Mouse (Mus musculus): Measurements from ENCODE around the gene Lrrc20. TPM values are rescaled to one million over a fixed set of nuclear protein-coding genes. Genes with fewer than 3 reads are reported as not detected.
A peak's percentile ranks its signal among the peaks of the same experiment; 100 is the strongest.
"Not testable (repeated sequence)": the region's sequence is repeated elsewhere in the genome, so short reads cannot be mapped to it uniquely, and the experiment has no call there.

The Lrrc20 gene
- polyA plus RNA-seq, 1 experiment from 2014 or later = 5.6 TPM

GRCm38 (mm10) chr10:61448834-61449233 is 26.8 kb upstream of the Lrrc20 start:
- no peak overlapping the region for H3K4me3 ChIP-seq (replicated peaks)
- H3K4me2 ChIP-seq = no peak overlapping the region
- WGBS = 66% methylated on average over 3 of the region's 3 CpGs
- H3K9me3 ChIP-seq = no peaks in the 10 kb centered on the region
- no peaks in the 10 kb centered on the region for H3K27me3 ChIP-seq (replicated peaks)
- H3K36me3 ChIP-seq = peaks cover 9% of the 10 kb centered on the region
- no peak overlapping the region for H3K27ac ChIP-seq
- no peak for ATAC-seq (ENCODE audit: insufficient read depth, low FRiP score, low read depth)
- no peak overlapping the region for H3K9ac ChIP-seq
- H3K4me1 ChIP-seq = peaks cover 31% of the 10 kb centered on the region

- Histone ChIP-seq H3K4me2 (peak overlapping the region; percentile 68), H3K36me3 (peaks cover 9% of the 10 kb centered on the region), H3K9ac (peak overlapping the region; percentile 88), H3K4me1 (peaks cover 17% of the 10 kb centered on the region; the same call in 1 of the 2 replicates), H3K27ac (peak overlapping the region; percentile 86), H3K9me3 (no peaks in the 10 kb centered on the region), H3K4me3 (replicated peaks) (peak overlapping the region; percentile 100), H3K27me3 (replicated peaks) (no peaks in the 10 kb centered on the region)
- ATAC-seq (ENCODE audit: insufficient read depth, low FRiP score, low read depth) = 0 out of 2 replicates have a peak, but pooled peaks have one; percentile 4
- 2% methylated on average over 8 of the region's 8 CpGs for WGBS
These were observed 24.1 kb upstream of the Lrrc20 start for GRCm38 (mm10) chr10:61451463-61451930.

GRCm38 (mm10) chr10:61451931-61452617 is 23.5 kb upstream of the Lrrc20 start:
- Histone ChIP-seq H3K27me3 (replicated peaks) (no peaks in the 10 kb centered on the region), H3K9me3 (no peaks in the 10 kb centered on the region)
- under 1% methylated on average over 58 of the region's 62 CpGs for WGBS

GRCm38 (mm10) chr10:61452645-61453044 is 23.0 kb upstream of the Lrrc20 start, which contains the start of gene Eif4ebp2:
TSS of gene Eif4ebp2 (minus strand) at chr10:61452661.
- Histone ChIP-seq H3K27me3 (replicated peaks) (no peaks in the 10 kb centered on the region), H3K27ac (peak within 1 kb of the TSS; percentile 86), H3K9me3 (no peaks in the 10 kb centered on the region), H3K4me2 (peak within 1 kb of the TSS; percentile 68), H3K4me1 (peaks cover 17% of the 10 kb centered on the region; the same call in 1 of the 2 replicates), H3K4me3 (replicated peaks) (peak within 1 kb of the TSS; percentile 100), H3K9ac (peak within 1 kb of the TSS; percentile 88), H3K36me3 (peaks cover 7% of the 10 kb centered on the region)
- ATAC-seq (ENCODE audit: insufficient read depth, low FRiP score, low read depth) = peak; percentile 98
- WGBS = 1% methylated on average over 34 of the region's 36 CpGs

More at GRCm38 (mm10) chr10:61451931-61452617, 23.5 kb upstream of the Lrrc20 start:
- Histone ChIP-seq H3K36me3 (peaks cover 9% of the 10 kb centered on the region), H3K9ac (peak overlapping the region; percentile 88), H3K4me1 (peaks cover 17% of the 10 kb centered on the region; the same call in 1 of the 2 replicates), H3K27ac (peak overlapping the region; percentile 86), H3K4me3 (replicated peaks) (peak overlapping the region; percentile 100), H3K4me2 (peak overlapping the region; percentile 68)
- peak; percentile 16 for ATAC-seq (ENCODE audit: insufficient read depth, low FRiP score, low read depth)

- peaks cover 17% of the 10 kb centered on the region; the same call in 1 of the 2 replicates for H3K4me1 ChIP-seq
- ATAC-seq (ENCODE audit: insufficient read depth, low FRiP score, low read depth); H3K27me3 ChIP-seq (replicated peaks); H3K9ac ChIP-seq; H3K36me3 ChIP-seq; H3K4me2 ChIP-seq; H3K4me3 ChIP-seq (replicated peaks); H3K9me3 ChIP-seq; H3K27ac ChIP-seq: not testable (repeated sequence)
- WGBS = 72% methylated on average over 3 of the region's 3 CpGs
These were observed 22.4 kb upstream of the Lrrc20 start for GRCm38 (mm10) chr10:61453171-61453570.

GRCm38 (mm10) chr10:61457182-61457581 is 18.4 kb upstream of the Lrrc20 start:
- Histone ChIP-seq H3K9ac (no peak overlapping the region), H3K27ac (no peak overlapping the region), H3K27me3 (replicated peaks) (no peaks in the 10 kb centered on the region), H3K9me3 (no peaks in the 10 kb centered on the region), H3K4me2 (no peak overlapping the region), H3K36me3 (no peaks in the 10 kb centered on the region), H3K4me1 (no peaks in the 10 kb centered on the region), H3K4me3 (replicated peaks) (no peak overlapping the region)
- ATAC-seq (ENCODE audit: insufficient read depth, low FRiP score, low read depth) = no peak
- 69% methylated on average over 3 of the region's 3 CpGs for WGBS

GRCm38 (mm10) chr10:61465009-61465408 is 10.6 kb upstream of the Lrrc20 start:
- WGBS = 64% methylated on average over 4 of the region's 4 CpGs
- no peak overlapping the region for H3K9ac ChIP-seq
- no peak overlapping the region for H3K27ac ChIP-seq
- H3K36me3 ChIP-seq = no peaks in the 10 kb centered on the region
- no peak overlapping the region for H3K4me3 ChIP-seq (replicated peaks)
- H3K4me2 ChIP-seq = no peak overlapping the region
- H3K4me1 ChIP-seq = no peaks in the 10 kb centered on the region
- peak; percentile 72; the same call in 1 of the 2 replicates for ATAC-seq (ENCODE audit: insufficient read depth, low FRiP score, low read depth)
- H3K27me3 ChIP-seq (replicated peaks) = no peaks in the 10 kb centered on the region
- H3K9me3 ChIP-seq = no peaks in the 10 kb centered on the region

GRCm38 (mm10) chr10:61466242-61466641 is 9.4 kb upstream of the Lrrc20 start:
- no peaks in the 10 kb centered on the region for H3K9me3 ChIP-seq
- H3K4me2 ChIP-seq = no peak overlapping the region
- H3K36me3 ChIP-seq = no peaks in the 10 kb centered on the region
- no peak overlapping the region for H3K4me3 ChIP-seq (replicated peaks)
- H3K27me3 ChIP-seq (replicated peaks) = no peaks in the 10 kb centered on the region
- H3K4me1 ChIP-seq = no peaks in the 10 kb centered on the region
- ATAC-seq (ENCODE audit: insufficient read depth, low FRiP score, low read depth) = no peak
- H3K27ac ChIP-seq = no peak overlapping the region
- no peak overlapping the region for H3K9ac ChIP-seq
- WGBS = 69% methylated on average over 8 of the region's 8 CpGs

GRCm38 (mm10) chr10:61466873-61467272 is 8.7 kb upstream of the Lrrc20 start:
- no peak for ATAC-seq (ENCODE audit: insufficient read depth, low FRiP score, low read depth)
- Histone ChIP-seq H3K4me1 (no peaks in the 10 kb centered on the region), H3K9me3 (no peaks in the 10 kb centered on the region), H3K36me3 (no peaks in the 10 kb centered on the region), H3K4me2 (no peak overlapping the region), H3K4me3 (replicated peaks) (no peak overlapping the region), H3K27ac (no peak overlapping the region), H3K9ac (no peak overlapping the region), H3K27me3 (replicated peaks) (no peaks in the 10 kb centered on the region)
- 23% methylated on average over 5 of the region's 5 CpGs for WGBS

GRCm38 (mm10) chr10:61468900-61469299 is 6.7 kb upstream of the Lrrc20 start:
- H3K4me3 ChIP-seq (replicated peaks) = no peak overlapping the region
- H3K36me3 ChIP-seq = no peaks in the 10 kb centered on the region
- no peaks in the 10 kb centered on the region for H3K9me3 ChIP-seq
- H3K4me1 ChIP-seq = no peaks in the 10 kb centered on the region
- no peaks in the 10 kb centered on the region for H3K27me3 ChIP-seq (replicated peaks)
- ATAC-seq (ENCODE audit: insufficient read depth, low FRiP score, low read depth) = no peak
- 62% methylated on average over 7 of the region's 7 CpGs for WGBS
- no peak overlapping the region for H3K27ac ChIP-seq
- H3K4me2 ChIP-seq = no peak overlapping the region
- no peak overlapping the region for H3K9ac ChIP-seq

- ATAC-seq (ENCODE audit: insufficient read depth, low FRiP score, low read depth) = no peak
- Histone ChIP-seq H3K36me3 (no peaks in the 10 kb centered on the region), H3K9me3 (no peaks in the 10 kb centered on the region), H3K27me3 (replicated peaks) (no peaks in the 10 kb centered on the region), H3K9ac (no peak overlapping the region), H3K4me1 (peaks cover 14% of the 10 kb centered on the region; the same call in 1 of the 2 replicates), H3K4me2 (no peak overlapping the region), H3K27ac (no peak overlapping the region), H3K4me3 (replicated peaks) (no peak overlapping the region)
- 76% methylated on average over 3 of the region's 3 CpGs for WGBS
These were observed 2.0 kb upstream of the Lrrc20 start for GRCm38 (mm10) chr10:61473640-61474039.

GRCm38 (mm10) chr10:61474344-61474743 is 1.3 kb upstream of the Lrrc20 start:
- 57% methylated on average over 1 of the region's 1 CpGs for WGBS
- Histone ChIP-seq H3K27me3 (replicated peaks) (no peaks in the 10 kb centered on the region), H3K4me3 (replicated peaks) (no peak overlapping the region), H3K9ac (no peak overlapping the region), H3K4me1 (peaks cover 14% of the 10 kb centered on the region; the same call in 1 of the 2 replicates), H3K36me3 (no peaks in the 10 kb centered on the region), H3K4me2 (no peak overlapping the region), H3K27ac (no peak overlapping the region), H3K9me3 (no peaks in the 10 kb centered on the region)
- no peak for ATAC-seq (ENCODE audit: insufficient read depth, low FRiP score, low read depth)
